Mouse (Mus musculus): Measurements from ENCODE around the gene Snrpd2. TPM values are rescaled to one million over a fixed set of nuclear protein-coding genes. Genes with fewer than 3 reads are reported as not detected.
A peak's percentile ranks its signal among the peaks of the same experiment; 100 is the strongest.

Gene Snrpd2
- polyA plus RNA-seq, 1 experiment from 2014 or later = 110 TPM

DNA sequence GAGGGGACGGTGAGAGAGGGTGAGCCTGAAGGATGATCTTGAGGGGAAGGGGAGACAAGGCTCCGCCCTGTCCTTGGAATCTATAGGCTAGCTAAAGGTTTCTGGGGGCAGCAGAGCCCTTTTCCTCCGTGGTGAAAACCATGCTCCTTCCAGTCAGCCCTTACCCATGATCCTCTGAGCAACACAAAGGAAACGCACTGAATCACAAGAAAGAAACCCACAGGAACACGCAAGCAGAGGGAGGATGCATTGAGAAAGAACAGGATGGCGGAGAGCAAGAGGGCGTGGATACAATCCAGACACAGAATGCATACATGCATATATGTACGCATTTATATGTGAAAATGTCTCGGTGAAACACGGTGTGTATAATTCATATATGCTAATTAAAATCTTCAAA is 20.0 kb downstream of the Snrpd2 start:
- 56% methylated on average over 10 of the region's 10 CpGs for WGBS
- Histone ChIP-seq H3K27me3 (ENCODE audit: control insufficient read depth, insufficient read depth, low read length) (peaks cover 13% of the 10 kb centered on the region), H3K9me3 (ENCODE audit: control insufficient read depth, low read length) (no peaks in the 10 kb centered on the region), H3K4me3 (replicated peaks; ENCODE audit: low read length) (no peak overlapping the region), H3K27ac (no peak overlapping the region), H3K36me3 (replicated peaks; ENCODE audit: control insufficient read depth, insufficient read depth) (no peaks in the 10 kb centered on the region), H3K4me2 (replicated peaks) (no peak overlapping the region), H3K9ac (no peak overlapping the region), H3K4me1 (replicated peaks; ENCODE audit: control insufficient read depth, insufficient read depth, low read length) (peaks cover 27% of the 10 kb centered on the region)
- no peak for ATAC-seq (ENCODE audit: low FRiP score)
- DNase-seq (ENCODE audit: low spot score) = no peak

DNA sequence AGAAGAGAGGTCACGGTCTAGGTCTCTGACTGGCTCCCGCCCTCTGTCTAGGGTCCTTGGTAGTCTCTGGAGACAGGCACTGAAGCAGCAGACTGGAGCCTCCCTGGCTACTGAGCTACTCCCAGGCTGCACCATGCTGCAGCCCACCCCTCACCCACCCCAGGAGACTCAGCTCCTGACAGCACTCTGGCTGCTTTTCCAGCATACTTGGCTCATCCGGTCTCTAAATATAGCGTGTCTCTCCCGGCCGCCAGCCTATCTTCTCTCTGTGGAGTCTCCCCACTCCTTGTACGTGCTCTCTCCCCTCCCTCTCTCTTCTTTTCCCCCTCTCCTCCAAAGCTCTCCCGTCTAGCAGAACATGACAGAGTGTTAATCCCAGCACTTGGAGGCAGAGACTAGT is 20.6 kb downstream of the Snrpd2 start:
- H3K4me1 ChIP-seq (replicated peaks; ENCODE audit: control insufficient read depth, insufficient read depth, low read length) = peaks cover 22% of the 10 kb centered on the region
- no peak overlapping the region for H3K4me3 ChIP-seq (replicated peaks; ENCODE audit: low read length)
- H3K9ac ChIP-seq = no peak overlapping the region
- H3K4me2 ChIP-seq (replicated peaks) = no peak overlapping the region
- H3K36me3 ChIP-seq (replicated peaks; ENCODE audit: control insufficient read depth, insufficient read depth) = no peaks in the 10 kb centered on the region
- H3K27ac ChIP-seq = 0 out of 2 replicates have a peak overlapping the region, but pooled peaks have one; percentile 26
- DNase-seq (ENCODE audit: low spot score) (no peak), ATAC-seq (ENCODE audit: low FRiP score) (0 out of 2 replicates have a peak, but pooled peaks have one; percentile 7)
- H3K9me3 ChIP-seq (ENCODE audit: control insufficient read depth, low read length) = no peaks in the 10 kb centered on the region
- WGBS = 57% methylated on average over 8 of the region's 8 CpGs
- peaks cover 7% of the 10 kb centered on the region; the same call in 1 of the 2 replicates for H3K27me3 ChIP-seq (ENCODE audit: control insufficient read depth, insufficient read depth, low read length)

DNA sequence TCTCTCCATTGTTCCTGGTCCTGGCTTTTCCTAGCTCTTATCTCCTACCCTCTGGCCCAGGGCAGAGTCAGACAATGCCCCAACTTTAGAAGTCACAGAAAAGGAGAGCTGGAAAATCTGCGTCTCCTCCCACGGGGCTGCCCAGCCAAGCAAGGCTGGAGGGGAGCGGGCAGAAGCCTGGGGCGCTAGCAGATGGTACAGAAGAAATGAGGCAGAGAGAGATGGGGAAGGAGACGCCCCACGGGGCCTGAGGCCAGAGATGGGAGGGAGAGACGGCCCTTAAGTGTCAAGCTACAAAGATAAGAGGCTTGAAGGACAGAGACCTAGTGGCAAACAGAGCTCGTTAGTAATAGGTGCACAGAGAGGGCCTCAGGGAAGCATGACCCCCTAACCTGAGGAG is 22.3 kb downstream of the Snrpd2 start:
- H3K4me1 ChIP-seq (replicated peaks; ENCODE audit: control insufficient read depth, insufficient read depth, low read length) = peaks cover 23% of the 10 kb centered on the region
- no peak for DNase-seq (ENCODE audit: low spot score)
- H3K4me2 ChIP-seq (replicated peaks) = no peak overlapping the region
- no peak for ATAC-seq (ENCODE audit: low FRiP score)
- no peaks in the 10 kb centered on the region for H3K36me3 ChIP-seq (replicated peaks; ENCODE audit: control insufficient read depth, insufficient read depth)
- 36% methylated on average over 8 of the region's 8 CpGs for WGBS
- no peak overlapping the region for H3K4me3 ChIP-seq (replicated peaks; ENCODE audit: low read length)
- no peak overlapping the region for H3K9ac ChIP-seq
- no peaks in the 10 kb centered on the region for H3K27me3 ChIP-seq (ENCODE audit: control insufficient read depth, insufficient read depth, low read length)
- no peaks in the 10 kb centered on the region for H3K9me3 ChIP-seq (ENCODE audit: control insufficient read depth, low read length)
- peak overlapping the region; percentile 69 for H3K27ac ChIP-seq

DNA sequence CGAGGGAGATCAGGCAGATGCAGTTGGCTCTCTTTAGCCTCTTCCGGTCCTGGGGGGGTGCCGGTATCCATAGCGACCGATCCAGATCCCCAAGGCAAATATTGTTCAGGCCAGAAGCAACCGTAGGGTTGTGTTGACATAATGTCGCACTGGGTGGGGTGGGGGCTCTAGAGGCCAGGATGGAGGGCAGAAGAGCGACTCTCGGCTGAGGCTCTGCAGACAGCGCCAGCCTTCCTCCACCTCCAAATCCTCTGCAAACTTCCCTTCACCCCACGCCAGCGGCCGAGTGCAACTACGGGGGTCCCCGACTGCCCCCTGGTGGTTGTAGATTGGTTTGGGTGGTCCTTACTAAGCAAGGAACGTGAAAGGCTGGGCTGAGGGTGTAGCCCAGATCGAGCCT is 23.4 kb downstream of the Snrpd2 start:
- Histone ChIP-seq H3K27ac (no peak overlapping the region; the same call in 1 of the 2 replicates), H3K9me3 (ENCODE audit: control insufficient read depth, low read length) (no peaks in the 10 kb centered on the region), H3K4me3 (replicated peaks; ENCODE audit: low read length) (peak overlapping the region; percentile 22; the same call in 1 of the 2 replicates), H3K27me3 (ENCODE audit: control insufficient read depth, insufficient read depth, low read length) (peaks cover 10% of the 10 kb centered on the region), H3K4me1 (replicated peaks; ENCODE audit: control insufficient read depth, insufficient read depth, low read length) (peaks cover 33% of the 10 kb centered on the region), H3K9ac (no peak overlapping the region), H3K36me3 (replicated peaks; ENCODE audit: control insufficient read depth, insufficient read depth) (no peaks in the 10 kb centered on the region), H3K4me2 (replicated peaks) (peak overlapping the region; percentile 50)
- 5% methylated on average over 17 of the region's 17 CpGs for WGBS
- ATAC-seq (ENCODE audit: low FRiP score) (0 out of 2 replicates have a peak, but pooled peaks have one; percentile 5), DNase-seq (ENCODE audit: low spot score) (peak; percentile 83)

DNA sequence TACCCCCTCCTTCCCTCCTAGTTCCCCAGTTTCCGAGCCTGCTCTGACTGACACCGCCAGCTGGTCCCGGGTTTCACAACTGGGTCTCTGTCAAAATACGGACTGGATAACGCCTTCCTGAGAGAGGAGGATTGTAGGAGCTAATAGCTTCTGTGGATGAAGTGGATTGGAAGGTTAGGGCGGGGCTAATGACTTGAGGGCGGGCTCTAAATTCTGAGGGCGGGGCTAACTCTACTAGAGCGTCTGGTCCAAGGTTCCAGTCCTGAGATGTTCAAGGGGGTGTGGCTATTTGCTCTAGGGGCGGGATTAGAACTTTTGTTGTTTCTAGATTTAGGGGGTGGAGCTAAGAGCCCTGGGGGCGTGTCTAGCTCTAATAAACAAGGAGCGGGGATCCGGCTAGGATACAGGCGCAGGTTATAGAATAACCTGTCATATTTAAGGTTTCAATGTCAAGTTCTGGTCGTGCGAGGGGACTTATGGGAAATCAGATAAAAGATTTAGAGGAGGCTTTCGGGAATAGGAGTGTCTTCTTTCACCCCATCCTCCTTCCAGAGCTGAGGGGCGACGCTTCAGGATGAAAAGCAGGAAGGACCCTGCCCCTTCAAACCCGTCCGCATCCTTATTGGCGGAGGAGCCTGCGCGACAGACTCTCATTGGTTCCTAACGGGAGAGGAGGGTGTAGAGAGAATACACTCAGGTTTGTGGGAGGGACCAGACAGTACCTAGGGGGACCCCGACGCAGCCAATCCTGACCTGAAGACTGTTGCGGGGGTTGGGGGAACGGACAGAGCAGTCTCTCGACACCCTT is 26.4 kb downstream of the Snrpd2 start, which contains the start of gene Eml2:
TSS of gene Eml2 (plus strand) at position 714 of the 808 bp plus-strand sequence.
- peaks cover 45% of the 10 kb centered on the region for H3K4me1 ChIP-seq (replicated peaks; ENCODE audit: control insufficient read depth, insufficient read depth, low read length)
- peaks cover 29% of the 10 kb centered on the region for H3K27me3 ChIP-seq (ENCODE audit: control insufficient read depth, insufficient read depth, low read length)
- H3K4me3 ChIP-seq (replicated peaks; ENCODE audit: low read length) = peak within 1 kb of the TSS; percentile 61
- peak within 1 kb of the TSS; percentile 84 for H3K4me2 ChIP-seq (replicated peaks)
- peak; percentile 86 for DNase-seq (ENCODE audit: low spot score)
- H3K36me3 ChIP-seq (replicated peaks; ENCODE audit: control insufficient read depth, insufficient read depth) = 0 out of 2 replicates have a peak, but pooled peaks cover 4% of the 10 kb centered on the region
- WGBS = 2% methylated on average over 30 of the region's 30 CpGs
- peak; percentile 95 for ATAC-seq (ENCODE audit: low FRiP score)
- H3K27ac ChIP-seq = peak within 1 kb of the TSS; percentile 74
- H3K9me3 ChIP-seq (ENCODE audit: control insufficient read depth, low read length) = 0 out of 2 replicates have a peak, but pooled peaks cover 4% of the 10 kb centered on the region
- H3K9ac ChIP-seq = peak within 1 kb of the TSS; percentile 76

DNA sequence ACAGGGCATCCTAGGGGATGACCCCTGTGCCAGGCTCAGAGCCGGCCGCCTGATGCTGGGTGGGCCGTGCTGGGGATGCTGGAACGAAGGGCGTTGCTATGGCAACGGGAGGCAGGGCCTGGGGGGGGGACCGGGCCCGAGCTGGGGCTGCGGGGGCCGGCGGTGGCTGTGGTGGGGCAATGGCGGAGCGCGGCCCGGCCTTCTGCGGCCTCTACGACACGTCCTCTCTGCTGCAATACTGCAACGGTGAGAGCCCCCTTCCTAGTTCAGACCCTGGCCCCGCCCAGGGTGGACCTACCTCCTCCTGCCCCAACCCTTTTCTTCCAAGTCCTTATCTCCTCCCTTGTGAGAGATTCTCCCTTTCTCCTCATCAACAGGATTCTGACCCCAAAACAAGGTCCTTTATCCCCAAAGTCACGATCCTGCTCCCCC is 27.0 kb downstream of the Snrpd2 start:
- DNase-seq (ENCODE audit: low spot score) = no peak
- H3K27me3 ChIP-seq (ENCODE audit: control insufficient read depth, insufficient read depth, low read length) = peaks cover 29% of the 10 kb centered on the region

DNA sequence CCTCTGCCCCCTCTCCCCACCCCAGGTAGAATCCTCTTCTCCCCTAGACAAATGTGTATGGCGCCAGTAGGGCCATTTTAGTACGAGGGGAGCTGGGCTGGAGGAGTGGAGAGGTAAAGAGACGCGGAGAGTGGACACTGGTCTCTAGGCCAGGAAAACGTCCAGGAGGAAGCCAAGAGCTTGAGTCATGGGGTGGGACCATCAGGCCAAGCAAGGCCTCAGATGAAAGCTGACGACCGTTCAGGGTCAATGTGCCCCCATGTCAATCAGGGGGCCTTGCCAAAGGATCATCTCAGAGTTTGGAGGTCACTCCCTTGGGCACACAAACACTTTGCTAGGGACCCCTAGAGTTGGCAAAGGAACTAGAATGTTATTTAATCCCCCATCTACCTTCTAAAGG is 27.7 kb downstream of the Snrpd2 start:
- 0 out of 2 replicates have a peak, but pooled peaks cover 4% of the 10 kb centered on the region for H3K9me3 ChIP-seq (ENCODE audit: control insufficient read depth, low read length)
- no peak overlapping the region for H3K27ac ChIP-seq
- H3K27me3 ChIP-seq (ENCODE audit: control insufficient read depth, insufficient read depth, low read length) = peaks cover 29% of the 10 kb centered on the region
- H3K4me1 ChIP-seq (replicated peaks; ENCODE audit: control insufficient read depth, insufficient read depth, low read length) = peaks cover 38% of the 10 kb centered on the region
- H3K4me2 ChIP-seq (replicated peaks) = peak overlapping the region; percentile 84
- no peak for DNase-seq (ENCODE audit: low spot score)
- peak overlapping the region; percentile 61 for H3K4me3 ChIP-seq (replicated peaks; ENCODE audit: low read length)
- ATAC-seq (ENCODE audit: low FRiP score) = no peak
- 64% methylated on average over 7 of the region's 7 CpGs for WGBS
- H3K36me3 ChIP-seq (replicated peaks; ENCODE audit: control insufficient read depth, insufficient read depth) = peaks cover 12% of the 10 kb centered on the region; the same call in 1 of the 2 replicates
- H3K9ac ChIP-seq = peak overlapping the region; percentile 76

More for the DNA sequence above, 27.0 kb downstream of the Snrpd2 start:
- Histone ChIP-seq H3K9ac (peak overlapping the region; percentile 76), H3K4me3 (replicated peaks; ENCODE audit: low read length) (peak overlapping the region; percentile 61), H3K4me1 (replicated peaks; ENCODE audit: control insufficient read depth, insufficient read depth, low read length) (peaks cover 44% of the 10 kb centered on the region), H3K4me2 (replicated peaks) (peak overlapping the region; percentile 84), H3K27ac (peak overlapping the region; percentile 74), H3K36me3 (replicated peaks; ENCODE audit: control insufficient read depth, insufficient read depth) (peaks cover 6% of the 10 kb centered on the region; the same call in 1 of the 2 replicates), H3K9me3 (ENCODE audit: control insufficient read depth, low read length) (0 out of 2 replicates have a peak, but pooled peaks cover 4% of the 10 kb centered on the region)
- peak; percentile 52 for ATAC-seq (ENCODE audit: low FRiP score)
- WGBS = 1% methylated on average over 21 of the region's 21 CpGs

DNA sequence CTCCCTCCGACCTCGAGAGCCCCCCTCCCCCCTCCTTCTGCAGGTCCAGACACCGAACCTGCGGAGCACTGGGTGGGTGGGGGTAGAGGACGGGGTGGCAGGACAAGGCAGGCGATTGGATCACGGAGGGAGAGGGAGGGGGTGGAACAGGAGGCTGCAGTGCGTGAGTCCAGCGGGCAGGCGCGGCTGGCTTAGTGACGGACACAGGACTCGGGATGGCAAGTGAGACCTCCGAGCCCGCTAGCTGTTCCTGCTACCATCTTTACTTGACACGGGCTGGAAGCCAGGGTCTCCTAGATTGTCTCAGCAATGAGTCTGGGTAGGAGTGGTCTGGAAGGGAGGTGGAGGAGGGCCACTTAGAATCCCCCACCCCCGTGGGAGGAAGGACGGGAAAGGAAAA is 28.5 kb downstream of the Snrpd2 start:
- DNase-seq (ENCODE audit: low spot score) (no peak), ATAC-seq (ENCODE audit: low FRiP score) (no peak)
- Histone ChIP-seq H3K9me3 (ENCODE audit: control insufficient read depth, low read length) (0 out of 2 replicates have a peak, but pooled peaks cover 4% of the 10 kb centered on the region), H3K4me1 (replicated peaks; ENCODE audit: control insufficient read depth, insufficient read depth, low read length) (peaks cover 32% of the 10 kb centered on the region), H3K27ac (no peak overlapping the region), H3K4me3 (replicated peaks; ENCODE audit: low read length) (peak overlapping the region; percentile 61), H3K4me2 (replicated peaks) (peak overlapping the region; percentile 84), H3K36me3 (replicated peaks; ENCODE audit: control insufficient read depth, insufficient read depth) (peaks cover 19% of the 10 kb centered on the region; the same call in 1 of the 2 replicates), H3K27me3 (ENCODE audit: control insufficient read depth, insufficient read depth, low read length) (peaks cover 29% of the 10 kb centered on the region), H3K9ac (peak overlapping the region; percentile 76)
- 11% methylated on average over 17 of the region's 18 CpGs for WGBS

DNA sequence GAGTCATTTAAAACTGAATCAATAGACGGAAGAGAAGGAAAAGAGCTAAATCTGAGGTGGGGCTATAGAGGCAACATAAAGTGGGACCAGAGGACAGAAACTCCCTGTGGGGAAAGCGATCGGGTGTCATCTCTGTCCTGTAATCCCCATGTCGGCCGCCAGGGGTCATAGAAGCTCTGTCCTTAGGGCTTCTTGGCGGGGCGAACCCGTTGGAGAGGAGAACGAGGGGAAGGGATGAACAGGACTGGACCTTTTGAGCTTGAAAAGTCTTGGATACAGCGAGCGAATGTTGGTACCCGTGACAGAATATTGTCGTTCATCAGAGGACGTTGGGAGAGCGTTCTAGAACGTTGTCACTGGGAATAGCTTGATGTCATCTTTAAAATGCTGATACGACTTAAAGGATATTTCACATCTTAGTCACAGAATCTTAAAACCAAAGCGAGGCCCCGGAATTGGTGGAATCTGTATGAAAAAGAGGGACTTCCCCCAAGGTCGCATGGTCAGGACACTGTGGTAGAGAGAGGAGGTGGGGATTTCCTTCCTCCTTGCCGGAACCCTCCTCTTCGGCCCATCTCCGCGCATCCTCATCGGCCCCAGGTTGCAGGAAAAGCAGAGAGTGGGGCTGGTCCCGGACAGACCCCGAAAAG is 29.0 kb downstream of the Snrpd2 start:
- H3K4me2 ChIP-seq (replicated peaks) = peak overlapping the region; percentile 84
- ATAC-seq (ENCODE audit: low FRiP score) (no peak), DNase-seq (ENCODE audit: low spot score) (peak; percentile 74)
- 0 out of 2 replicates have a peak, but pooled peaks cover 4% of the 10 kb centered on the region for H3K9me3 ChIP-seq (ENCODE audit: control insufficient read depth, low read length)
- 3% methylated on average over 27 of the region's 27 CpGs for WGBS
- peaks cover 23% of the 10 kb centered on the region for H3K36me3 ChIP-seq (replicated peaks; ENCODE audit: control insufficient read depth, insufficient read depth)
- H3K9ac ChIP-seq = 0 out of 2 replicates have a peak overlapping the region, but pooled peaks have one; percentile 28
- H3K4me1 ChIP-seq (replicated peaks; ENCODE audit: control insufficient read depth, insufficient read depth, low read length) = peaks cover 29% of the 10 kb centered on the region
- H3K27me3 ChIP-seq (ENCODE audit: control insufficient read depth, insufficient read depth, low read length) = peaks cover 29% of the 10 kb centered on the region
- H3K27ac ChIP-seq = no peak overlapping the region
- H3K4me3 ChIP-seq (replicated peaks; ENCODE audit: low read length) = peak overlapping the region; percentile 61

All from hindbrain, embryonic 14.5 days (tissue).